Mouse (Mus musculus): ENCODE results near the gene Olfr555.
"Not testable (repeated sequence)": the region's sequence is repeated elsewhere in the genome, so short reads cannot be mapped to it uniquely, and the experiment has no call there.

Gene Olfr555

DNA sequence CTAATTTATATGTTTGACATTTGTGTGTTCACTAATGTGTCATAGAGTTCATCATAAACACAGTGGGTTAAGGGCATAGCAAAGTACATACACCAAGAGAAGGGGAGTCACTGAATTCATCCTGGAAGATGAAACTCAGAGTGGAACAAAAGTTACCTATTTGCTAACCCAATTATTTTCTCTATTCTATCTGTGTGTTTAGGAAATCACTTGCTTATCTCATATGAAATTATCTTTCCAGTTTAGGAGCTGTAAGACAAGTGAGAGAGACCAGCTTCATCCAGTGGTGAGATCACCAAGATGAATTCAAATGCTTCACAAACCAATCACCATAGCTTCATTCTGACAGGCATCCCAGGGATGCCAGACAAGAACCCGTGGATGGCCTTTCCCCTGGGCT, at the start of gene Olfr555:
Olfr555 (plus strand) TSS at position 301 of the 400 bp plus-strand sequence.
- no peak for DNase-seq (ENCODE audit: low spot score)

DNA sequence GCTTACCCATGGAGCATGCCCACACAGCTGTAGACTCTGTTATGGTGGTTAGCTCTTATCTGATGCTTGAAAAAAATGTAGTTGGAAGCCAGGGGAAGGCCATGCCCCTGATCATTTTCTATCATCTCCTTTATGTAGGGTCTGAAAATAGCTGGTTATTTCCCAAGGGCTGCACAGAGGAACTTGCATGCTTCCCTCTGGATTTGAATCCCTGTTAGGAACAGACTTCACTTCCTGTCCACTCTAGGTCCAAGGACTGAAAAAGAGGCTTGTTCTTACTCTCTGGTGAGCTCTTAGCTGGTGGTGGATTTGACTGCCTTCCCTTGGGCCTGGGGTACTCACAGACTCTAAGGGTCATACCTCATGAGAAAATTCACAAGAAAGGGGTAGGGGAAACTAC, 40.5 kb upstream of the Olfr555 start, which contains the start of gene Olfr553:
Olfr553 (minus strand) TSS at position 101 of the 400 bp plus-strand sequence.
- no peak for DNase-seq (ENCODE audit: low spot score)

DNA sequence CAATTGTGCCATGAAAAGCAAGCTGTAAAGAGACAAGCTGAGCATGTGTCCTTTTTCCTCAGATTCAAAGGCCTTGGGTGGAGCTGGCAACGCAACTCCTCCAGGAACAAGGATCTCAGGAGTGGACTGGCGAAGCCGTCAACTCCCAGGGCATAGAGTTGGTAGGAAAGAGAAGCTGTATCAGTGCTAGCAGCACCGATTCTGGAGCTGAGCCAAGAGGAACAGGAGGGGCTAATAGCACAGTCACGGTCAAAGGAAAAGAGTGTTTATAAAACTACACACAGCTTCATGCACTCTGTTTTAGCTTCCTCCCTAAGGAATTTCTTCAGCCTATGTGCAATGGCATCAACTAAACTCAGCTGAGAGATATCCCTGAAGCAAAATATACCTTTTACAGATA, 39.0 kb upstream of the Olfr555 start:
- no peak for DNase-seq (ENCODE audit: low spot score)

DNA sequence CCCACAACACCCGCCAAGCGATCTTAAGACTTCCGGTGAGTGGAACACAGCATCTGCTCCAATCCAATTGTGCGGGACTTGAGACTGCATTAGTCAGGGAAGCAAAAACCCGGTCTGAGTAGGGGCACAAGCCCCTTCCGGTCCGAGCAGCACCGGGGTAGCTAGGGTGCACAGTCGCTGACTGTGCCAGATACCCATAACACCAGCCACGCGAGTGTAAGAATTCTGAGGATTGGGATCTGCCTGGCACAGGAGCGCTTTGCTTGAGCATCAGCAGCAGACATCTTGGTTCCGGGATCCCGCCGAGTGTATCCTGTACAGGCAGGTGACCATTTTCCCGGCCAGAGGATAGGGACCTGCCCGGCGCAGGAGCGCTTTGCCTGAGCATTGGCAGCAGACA, 38.3 kb upstream of the Olfr555 start:
- DNase-seq (ENCODE audit: low spot score) = not testable (repeated sequence)

DNA sequence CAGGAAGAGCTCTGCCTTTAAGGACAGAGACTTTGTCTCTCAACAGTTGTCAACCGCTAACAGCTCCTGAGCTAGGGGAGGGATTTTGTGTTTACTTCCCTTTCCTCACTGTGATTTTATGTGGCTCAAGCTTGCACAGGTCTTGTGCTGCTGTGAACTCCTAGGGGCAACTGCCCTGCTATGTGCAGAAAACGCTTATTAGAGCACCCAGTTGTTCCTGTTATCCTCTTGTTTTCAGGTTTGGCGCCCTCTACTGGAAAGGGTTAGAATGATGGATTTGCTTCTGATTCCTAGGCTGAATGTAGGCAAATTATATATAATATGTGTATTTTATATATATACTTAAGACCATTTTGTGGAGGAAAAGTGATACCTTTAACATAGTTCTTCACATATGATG, 22.0 kb upstream of the Olfr555 start:
- peak; percentile 20 for DNase-seq (ENCODE audit: low spot score)

DNA sequence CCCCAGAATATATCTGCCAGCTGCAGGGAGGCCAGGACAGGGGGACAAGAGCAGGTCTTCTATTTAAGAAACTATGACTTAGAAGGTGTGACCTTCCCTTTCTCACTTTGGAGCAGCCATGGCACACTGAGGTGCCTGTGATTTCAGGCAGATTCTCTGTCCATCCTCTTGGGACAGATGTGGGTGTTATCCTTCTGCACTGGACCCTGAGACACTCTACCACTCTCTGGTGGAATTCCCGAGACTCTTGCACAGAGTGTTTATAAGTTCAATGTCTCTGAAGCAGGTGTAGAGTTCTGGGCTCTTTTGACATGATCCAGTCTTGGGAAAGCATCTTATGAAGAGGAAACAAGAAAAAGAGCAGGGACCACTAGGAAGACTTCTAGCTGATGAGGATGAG, 20.5 kb upstream of the Olfr555 start, which contains the start of gene Olfr554:
Olfr554 (plus strand) TSS at position 301 of the 400 bp plus-strand sequence.
- DNase-seq (ENCODE audit: low spot score) = no peak

DNA sequence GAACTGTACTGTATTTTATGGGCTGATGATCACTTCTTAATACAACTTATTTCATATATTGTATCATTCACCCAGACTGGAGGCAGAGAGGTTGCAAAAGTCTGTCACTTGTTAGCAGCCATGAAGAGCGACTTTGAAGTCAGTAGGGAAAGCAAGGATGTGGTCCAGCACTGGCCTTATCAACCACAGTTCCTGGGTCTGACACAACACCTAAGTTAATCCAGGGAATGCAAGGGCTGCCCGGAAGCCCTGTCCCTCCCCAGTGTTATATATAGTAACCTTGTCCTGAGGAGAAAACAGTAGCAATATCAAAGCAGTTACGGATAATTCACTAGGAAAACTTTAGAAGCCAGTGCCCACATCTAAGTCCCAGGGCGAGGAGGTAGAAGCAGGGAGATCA, 13.7 kb upstream of the Olfr555 start:
- DNase-seq (ENCODE audit: low spot score) = not testable (repeated sequence)

DNA sequence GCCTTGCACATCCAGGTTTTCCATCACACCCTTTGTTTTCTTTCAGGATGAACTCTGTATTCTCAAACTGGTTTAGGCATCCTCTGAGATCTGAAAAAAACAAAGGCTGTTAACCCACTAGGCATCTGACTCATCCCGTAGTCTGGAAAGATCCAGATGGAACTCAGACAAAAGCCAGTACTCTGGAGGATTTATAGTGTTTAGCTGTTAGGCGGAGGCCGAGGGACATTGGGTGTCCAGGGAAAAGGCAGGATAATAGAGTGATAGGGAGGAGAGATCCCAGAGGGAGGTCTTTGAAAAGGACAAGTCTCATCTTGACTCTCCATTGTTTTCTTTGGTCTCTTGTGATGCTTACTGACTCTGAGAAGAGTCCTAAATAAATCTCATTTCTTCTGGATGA, 6.0 kb downstream of the Olfr555 start, which contains the start of gene Olfr556:
Olfr556 (plus strand) TSS at position 301 of the 400 bp plus-strand sequence.
- no peak for DNase-seq (ENCODE audit: low spot score)

DNA sequence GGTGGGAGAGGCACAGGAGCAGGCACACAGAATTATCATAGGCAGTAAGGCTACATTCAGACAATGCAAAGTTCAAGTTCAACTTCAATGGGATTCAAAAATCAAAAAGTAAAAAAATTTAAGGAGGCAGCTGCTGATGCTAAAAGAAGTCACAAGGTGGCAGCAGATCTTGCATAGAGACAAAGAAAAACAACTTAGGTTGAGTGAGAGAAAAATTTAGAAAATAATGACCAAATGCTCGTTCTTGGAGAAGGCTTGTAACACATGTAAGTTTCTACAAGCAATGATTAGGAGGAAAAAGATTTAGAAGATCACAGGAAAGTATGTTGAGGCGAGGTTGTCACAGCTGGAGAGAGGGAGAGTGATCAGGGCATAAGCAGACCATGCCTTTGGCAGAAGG, 6.8 kb downstream of the Olfr555 start:
- peak; percentile 53 for DNase-seq (ENCODE audit: low spot score)

DNA sequence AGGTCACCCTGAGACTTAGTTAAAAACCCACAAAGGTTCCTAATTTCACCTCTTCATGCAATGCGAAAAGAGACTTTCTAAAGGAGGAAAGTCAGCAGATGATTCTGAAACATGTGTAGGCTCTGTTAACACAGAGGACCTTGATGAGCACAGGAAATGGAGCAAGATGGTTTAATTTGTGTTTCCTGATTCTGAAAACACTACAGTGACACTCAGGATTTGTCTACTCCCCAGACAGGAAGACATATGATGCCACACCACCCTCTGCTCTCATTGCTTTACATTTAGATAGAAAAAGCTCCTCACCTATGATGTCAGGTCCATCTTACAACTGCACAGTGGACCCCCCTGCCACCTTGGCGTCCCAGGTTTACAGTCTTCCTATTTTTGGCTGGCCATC, 17.6 kb downstream of the Olfr555 start:
- DNase-seq (ENCODE audit: low spot score) = no peak

DNA sequence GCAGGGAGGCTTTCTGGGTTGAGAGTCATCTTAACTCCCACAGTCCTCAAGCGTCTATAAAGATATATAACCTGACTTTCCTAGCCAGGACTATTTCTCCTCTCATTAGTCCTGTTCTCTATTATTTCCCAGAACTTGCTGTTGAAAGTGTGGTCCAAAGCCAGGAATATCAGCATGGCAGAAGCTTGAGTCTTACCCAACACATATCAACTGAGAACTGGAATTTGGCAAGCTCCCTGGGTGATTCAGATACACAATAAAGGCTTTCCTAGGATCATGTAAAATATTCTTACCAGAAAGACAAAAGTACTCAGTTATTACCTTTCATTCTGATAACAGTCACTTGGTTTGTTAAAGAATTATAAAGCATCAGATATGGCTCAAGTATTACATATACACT, 23.3 kb downstream of the Olfr555 start:
- DNase-seq (ENCODE audit: low spot score) = no peak

DNA sequence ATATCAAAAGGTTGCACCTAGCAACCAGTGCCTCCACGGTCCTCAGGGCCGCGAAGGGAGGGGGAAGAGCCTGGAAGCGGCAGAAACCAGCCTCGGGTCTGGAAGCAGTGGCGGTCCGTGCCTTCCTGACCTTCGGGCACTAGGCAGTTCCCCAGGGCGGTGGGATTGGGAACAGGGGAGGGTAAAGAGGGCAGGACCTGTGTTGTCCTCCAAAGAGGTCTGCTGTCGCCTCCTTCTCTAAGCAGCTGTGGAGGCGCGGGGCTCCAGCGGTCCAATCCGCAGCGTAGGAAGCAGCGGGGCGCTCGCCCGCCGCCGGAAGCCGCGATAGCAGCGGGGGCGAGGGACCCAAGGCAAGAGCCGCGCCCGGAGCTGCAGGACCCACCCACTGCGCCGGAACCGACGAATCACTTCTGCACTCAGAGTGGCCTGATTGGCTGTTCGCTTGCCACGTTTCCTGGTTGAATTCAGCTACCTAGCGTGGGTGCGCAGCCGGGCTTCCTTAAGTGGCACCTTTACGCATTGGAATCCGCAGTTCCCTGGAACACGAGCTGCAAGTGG, 28.4 kb downstream of the Olfr555 start, which contains the start of gene Trim68:
Trim68 (minus strand) TSS at position 384 of the 558 bp plus-strand sequence.
- peak; percentile 92 for DNase-seq (ENCODE audit: low spot score)

DNA sequence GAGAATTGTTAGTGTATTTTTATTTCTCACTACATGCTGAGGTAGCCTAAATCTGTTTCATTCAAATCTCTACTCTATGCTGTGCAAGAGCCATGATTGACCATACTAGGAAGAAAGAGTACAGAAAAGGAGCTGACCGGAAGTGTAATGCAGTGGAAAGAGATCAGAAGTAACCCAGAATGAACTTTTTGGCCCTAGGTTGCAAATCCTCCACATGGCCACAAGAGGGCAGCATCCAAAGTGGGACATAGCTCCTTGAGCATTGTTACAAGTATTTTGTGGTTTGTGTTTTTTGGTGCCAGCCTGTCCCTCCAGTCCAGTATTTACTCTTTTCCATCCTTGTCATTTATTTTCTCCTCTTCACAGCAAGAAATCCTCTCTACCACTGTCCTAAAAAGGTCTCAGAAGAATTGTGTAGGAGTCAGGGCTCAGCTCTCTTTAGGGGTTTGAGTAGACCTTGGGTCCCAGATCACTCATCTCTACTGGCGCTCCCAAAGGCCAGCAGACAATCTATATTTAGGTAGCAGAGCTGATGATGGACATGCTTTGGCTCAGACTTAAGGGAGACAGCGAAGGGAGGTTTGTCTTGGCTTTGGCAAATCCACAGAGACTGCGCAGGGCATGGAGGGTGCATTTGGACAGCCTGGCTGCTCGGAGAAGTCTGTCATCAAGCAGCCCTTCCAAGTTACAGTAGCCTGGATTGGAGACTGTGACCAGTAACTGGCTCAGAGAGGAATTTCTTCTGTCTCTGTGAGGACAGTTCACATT, 36.9 kb downstream of the Olfr555 start, which contains the start of gene Olfr557:
Olfr557 (plus strand) TSS at position 553 of the 768 bp plus-strand sequence.
- DNase-seq (ENCODE audit: low spot score) = peak; percentile 78

DNA sequence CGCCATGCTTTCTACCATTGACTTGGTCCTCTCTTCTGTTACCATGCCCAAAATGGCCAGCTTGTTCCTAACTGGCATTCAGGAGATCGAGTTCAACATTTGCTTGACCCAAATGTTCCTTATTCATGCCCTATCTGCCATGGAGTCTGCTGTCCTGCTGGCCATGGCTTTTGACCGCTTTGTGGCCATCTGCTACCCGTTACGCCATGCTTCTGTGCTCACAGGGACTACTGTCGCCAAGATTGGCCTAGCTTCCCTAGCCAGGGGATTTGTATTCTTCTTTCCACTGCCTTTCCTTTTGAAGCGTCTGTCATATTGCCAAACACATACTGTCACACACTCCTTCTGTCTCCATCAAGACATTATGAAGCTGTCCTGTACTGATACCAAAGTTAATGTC, 39.8 kb downstream of the Olfr555 start:
- no peak for DNase-seq (ENCODE audit: low spot score)

DNA sequence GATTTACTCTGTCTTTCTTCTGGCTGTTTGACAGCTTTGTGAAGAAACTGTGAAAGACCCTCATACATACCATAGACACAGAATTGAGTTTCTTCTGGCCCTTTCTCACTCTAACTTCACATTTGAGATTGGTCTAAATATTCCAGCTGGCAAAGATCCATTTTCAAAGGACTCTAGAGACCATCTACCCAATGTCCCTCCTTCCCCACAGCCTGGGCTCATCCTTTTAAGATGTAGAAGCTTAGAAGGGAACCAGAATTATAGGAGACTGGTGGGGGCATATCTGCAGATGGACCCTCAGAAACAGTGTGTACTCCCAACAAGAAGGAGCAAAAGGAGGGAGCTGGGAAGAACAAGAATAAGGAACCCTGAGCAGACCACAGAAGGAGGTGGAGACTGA, 43.3 kb downstream of the Olfr555 start, which contains the start of gene Olfr558:
Olfr558 (plus strand) TSS at position 301 of the 400 bp plus-strand sequence.
- no peak for DNase-seq (ENCODE audit: low spot score)
